ENCODE assay signal across 13 mouse cellular contexts in the genomic region with DNA sequence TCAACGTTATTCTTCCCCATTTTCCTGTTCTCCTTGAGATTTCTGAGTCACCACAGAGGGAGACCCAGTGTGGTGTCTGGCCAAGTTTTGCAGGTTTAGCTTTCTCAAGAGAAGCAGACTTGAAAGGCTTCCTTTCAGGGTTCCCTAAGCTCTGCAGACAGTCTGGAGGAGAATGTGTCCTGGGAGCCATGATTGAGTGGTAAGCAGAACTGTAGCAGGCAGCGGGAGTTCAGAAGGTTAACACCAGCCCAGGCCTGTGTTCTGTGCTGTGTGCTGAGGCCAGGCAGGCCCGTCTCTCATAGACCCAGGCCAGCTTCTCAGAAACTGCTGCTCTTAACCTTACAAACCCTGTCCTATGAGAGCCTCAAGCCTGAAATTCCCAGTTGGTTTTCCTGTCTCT.
DNase-seq lines count a peak whose midpoint lies in the region; ATAC-seq and TF ChIP-seq lines count a peak whose summit lies in the region.
"Had no signal": no experiment of that assay in that cellular context is flagged by ENCODE, and none has a peak within 500 bp of the region (broad histone marks: within the 10 kb centered on the region; RNA-seq: fewer than 3 reads in every experiment).

No protein-coding gene starts in this region.

- no peak overlapping the region for H3K9ac ChIP-seq in heart, embryonic 14.5 days (ENCODE audit: low read length)
- H3K9ac ChIP-seq in lung, embryonic 16.5 days (ENCODE audit: low read length): no peak overlapping the region
- H3K9ac ChIP-seq in stomach, embryonic 15.5 days: no peak overlapping the region
- H3K9ac ChIP-seq: forebrain, embryonic 15.5 days; hindbrain, embryonic 13.5 days had no signal

- H3K9me3 ChIP-seq in heart, embryonic 14.5 days (ENCODE audit: control insufficient read depth, low read length): no peaks in the 10 kb centered on the region
- H3K9me3 ChIP-seq in lung, embryonic 16.5 days (ENCODE audit: control insufficient read depth, low read length): no peaks in the 10 kb centered on the region
- no peaks in the 10 kb centered on the region for H3K9me3 ChIP-seq in stomach, embryonic 15.5 days
- H3K9me3 ChIP-seq: forebrain, embryonic 15.5 days; hindbrain, embryonic 13.5 days had no signal

- TF ChIP-seq CTCF in lung, adult 2 months (IDR thresholded peaks at IDR 0.05; ENCODE audit: insufficient read depth, low read length): no peak

- no peak overlapping the region for H3K4me3 ChIP-seq in heart, embryonic 14.5 days (ENCODE audit: control insufficient read depth in 1 of 2, insufficient read depth in 1 of 2, low read depth in 1 of 2, low read length in 2 of 2)
- H3K4me3 ChIP-seq in lung, embryonic 16.5 days (ENCODE audit: low read length): no peak overlapping the region
- H3K4me3 ChIP-seq in lung, adult 2 months (replicated peaks; ENCODE audit: extremely low read depth, low read depth, low read length): no peak overlapping the region
- no peak overlapping the region for H3K4me3 ChIP-seq in stomach, embryonic 15.5 days (replicated peaks)
- H3K4me3 ChIP-seq: forebrain, embryonic 15.5 days; hindbrain, embryonic 13.5 days had no signal

- WGBS in heart, embryonic 14.5 days: 49% methylated on average over 3 of the region's 3 CpGs
- WGBS in lung, embryonic 16.5 days: 30% methylated on average over 3 of the region's 3 CpGs
- WGBS in lung, adult 2 months: 60% methylated on average over 3 of the region's 3 CpGs
- 33% methylated on average over 3 of the region's 3 CpGs for WGBS in stomach, embryonic 15.5 days

- peaks cover 24% of the 10 kb centered on the region for H3K36me3 ChIP-seq in heart, embryonic 14.5 days (ENCODE audit: control insufficient read depth, insufficient read depth, low read length)
- no peaks in the 10 kb centered on the region for H3K36me3 ChIP-seq in lung, embryonic 16.5 days (ENCODE audit: control insufficient read depth, insufficient read depth, low read length)
- H3K36me3 ChIP-seq in stomach, embryonic 15.5 days: no peaks in the 10 kb centered on the region
- H3K36me3 ChIP-seq: forebrain, embryonic 15.5 days; hindbrain, embryonic 13.5 days had no signal

- no peak overlapping the region for H3K4me2 ChIP-seq in heart, embryonic 14.5 days (ENCODE audit: low read length)
- H3K4me2 ChIP-seq in lung, embryonic 16.5 days (ENCODE audit: low read depth, low read length): no peak overlapping the region
- no peak overlapping the region for H3K4me2 ChIP-seq in stomach, embryonic 15.5 days
- H3K4me2 ChIP-seq: forebrain, embryonic 15.5 days; hindbrain, embryonic 13.5 days had no signal

- H3K4me1 ChIP-seq in heart, embryonic 14.5 days (ENCODE audit: control insufficient read depth in 2 of 2, insufficient read depth in 2 of 2, low read length in 2 of 2): peaks cover 14 to 33% of the 10 kb centered on the region in 2 experiments
- H3K4me1 ChIP-seq in lung, embryonic 16.5 days (replicated peaks; ENCODE audit: control insufficient read depth, insufficient read depth, low read length): peaks cover 22% of the 10 kb centered on the region
- no peaks in the 10 kb centered on the region; the same call in none of the 2 replicates for H3K4me1 ChIP-seq in lung, adult 2 months (ENCODE audit: control insufficient read depth, insufficient read depth, low read length)
- H3K4me1 ChIP-seq in stomach, embryonic 15.5 days: 0 out of 2 replicates have a peak, but pooled peaks cover 3% of the 10 kb centered on the region

- H3K27me3 ChIP-seq in heart, embryonic 14.5 days (ENCODE audit: control insufficient read depth, insufficient read depth, low read length): no peaks in the 10 kb centered on the region
- H3K27me3 ChIP-seq in lung, embryonic 16.5 days (ENCODE audit: control insufficient read depth, insufficient read depth, low read depth, low read length): no peaks in the 10 kb centered on the region
- H3K27me3 ChIP-seq in stomach, embryonic 15.5 days (replicated peaks): no peaks in the 10 kb centered on the region
- H3K27me3 ChIP-seq: forebrain, embryonic 15.5 days; hindbrain, embryonic 13.5 days had no signal

- H3K27ac ChIP-seq in heart, embryonic 14.5 days (replicated peaks in 1 of 2; ENCODE audit: control insufficient read depth in 1 of 2, insufficient read depth in 1 of 2, low read depth in 2 of 2, low read length in 2 of 2): peak overlapping the region; percentile 56 to 63; a peak in 3 of 4 replicates
- peak overlapping the region; percentile 71 for H3K27ac ChIP-seq in lung, embryonic 16.5 days (ENCODE audit: low read length)
- H3K27ac ChIP-seq in stomach, embryonic 15.5 days: peak overlapping the region; percentile 85
- H3K27ac ChIP-seq: forebrain, embryonic 15.5 days; hindbrain, embryonic 13.5 days; macrophage had no signal

- no peak for TF ChIP-seq POLR2A in lung, adult 2 months (IDR thresholded peaks at IDR 0.05; ENCODE audit: borderline replicate concordance, extremely low read depth, low read depth, low read length)

- intact Hi-C loops in heart, postnatal 10 days (cut with DNase I): no loop called here

- no peak for ATAC-seq in heart, embryonic 14.5 days (ENCODE audit: insufficient number of reproducible peaks, insufficient read depth, low FRiP score, low read depth)
- ATAC-seq in lung, embryonic 16.5 days (ENCODE audit: low read depth): peak; percentile 59
- ATAC-seq in stomach, embryonic 15.5 days (ENCODE audit: insufficient read depth, low FRiP score, low read depth): peak; percentile 45
- ATAC-seq: activated CD4-positive, CD25-positive, alpha-beta regulatory T cell, adult 4 months; forebrain, embryonic 15.5 days had no signal

- DNase-seq in heart, postnatal 10 days: no peak
- DNase-seq in lung, adult 2 months: no peak
- peak; percentile 74 for DNase-seq in fibroblast of lung, adult 2 months (ENCODE audit: low read depth)
- no peak for DNase-seq in urinary bladder, postnatal 4 days (ENCODE audit: low spot score in 2 of 2)
- DNase-seq in layer of hippocampus, adult 9-11 months: no peak
- DNase-seq: cerebellum, postnatal 25 days had no signal
